Mouse (Mus musculus) liver, embryonic 16.5 days (tissue): Measurements from ENCODE around the gene Them7. TPM values are rescaled to one million over a fixed set of nuclear protein-coding genes. Genes with fewer than 3 reads are reported as not detected.

Source experiments
- ATAC-seq: fragments of 200-750 bp; cut with Nextera tagmentation; 2 replicates; pipeline ENCODE4 v1.8.0; 2017; ENCODE audit warnings: low read depth, mild to moderate bottlenecking, moderate number of reproducible peaks, moderate library complexity
- H3K27ac ChIP-seq: fragments of 300-500 bp; sonication (generic); 2 replicates; pipeline ENCODE4 v1.5.1; 2014; ENCODE audit warnings: mild to moderate bottlenecking, low read length
- H3K27me3 ChIP-seq: fragments of 300-500 bp; sonication (generic); 2 replicates; pipeline ENCODE4 v1.6.1; 2014; ENCODE audit warnings: low read depth, low read length, mixed read lengths; ENCODE audit not compliant: control insufficient read depth, insufficient read depth
- H3K36me3 ChIP-seq: fragments of 300-500 bp; sonication (generic); 2 replicates; pipeline ENCODE4 v1.6.1; 2014; ENCODE audit warnings: mild to moderate bottlenecking; ENCODE audit not compliant: control insufficient read depth, insufficient read depth
- H3K4me1 ChIP-seq: fragments of 300-500 bp; sonication (generic); 2 replicates; pipeline ENCODE4 v1.6.1; 2014; ENCODE audit warnings: low read depth, low read length, mixed read lengths; ENCODE audit not compliant: control insufficient read depth
- H3K4me2 ChIP-seq: fragments of 300-500 bp; sonication (generic); 2 replicates; pipeline ENCODE4 v1.6.1; 2014; ENCODE audit warnings: low read depth, low read length, mixed read lengths
- H3K4me3 ChIP-seq: fragments of 300-500 bp; sonication (generic); 2 replicates; pipeline ENCODE4 v1.5.1; 2014; ENCODE audit warnings: low read depth, mild to moderate bottlenecking, low read length
- H3K9ac ChIP-seq: fragments of 300-500 bp; sonication (generic); 2 replicates; pipeline ENCODE4 v1.6.1; 2014; ENCODE audit warnings: low read depth, low read length
- H3K9me3 ChIP-seq: fragments of 300-500 bp; sonication (generic); replicated peaks from 2 replicates; pipeline ENCODE4 v1.6.1; 2016; ENCODE audit warnings: low read length; ENCODE audit not compliant: control insufficient read depth
- WGBS: fragments of 180-500 bp; shearing (Covaris S2); extraction: QIAGEN DNeasy Blood & Tissue Kit; methylation state at CpG from one replicate; pipeline ENCODE4 v1.1.7; 2014; ENCODE audit not compliant: insufficient replicate concordance; 5-methylcytosine and 5-hydroxymethylcytosine counted together
- polyA plus RNA-seq: library from polyadenylated mRNA; unstranded; fragments of >200 nt; fragmentation: Nextera tagmentation; extraction: Ambion mirVana; gene quantifications from 2 replicates; pipeline ENCODE4 v1.2.1, GENCODE M21; 2015

Gene Them7
- polyA plus RNA-seq, 1 experiment from 2014 or later = 2.4 TPM

GRCm38 (mm10) chr2:105242940-105243339, 18.8 kb downstream of the Them7 start:
- Histone ChIP-seq H3K27ac (no peak overlapping the region), H3K27me3 (no peaks in the 10 kb centered on the region), H3K9ac (no peak overlapping the region), H3K36me3 (no peaks in the 10 kb centered on the region), H3K4me1 (no peaks in the 10 kb centered on the region), H3K4me2 (no peak overlapping the region), H3K9me3 (no peaks in the 10 kb centered on the region), H3K4me3 (no peak overlapping the region)
- ATAC-seq = no peak
- WGBS = 59% methylated on average over 7 of the region's 7 CpGs

GRCm38 (mm10) chr2:105244733-105245132, 20.6 kb downstream of the Them7 start:
- Histone ChIP-seq H3K9ac (no peak overlapping the region), H3K27ac (no peak overlapping the region), H3K27me3 (no peaks in the 10 kb centered on the region), H3K9me3 (no peaks in the 10 kb centered on the region), H3K4me1 (no peaks in the 10 kb centered on the region), H3K4me3 (no peak overlapping the region), H3K36me3 (no peaks in the 10 kb centered on the region), H3K4me2 (no peak overlapping the region)
- no peak for ATAC-seq
- 63% methylated on average over 13 of the region's 13 CpGs for WGBS

GRCm38 (mm10) chr2:105251978-105252377, 27.9 kb downstream of the Them7 start:
- Histone ChIP-seq H3K27me3 (no peaks in the 10 kb centered on the region), H3K36me3 (no peaks in the 10 kb centered on the region), H3K9me3 (no peaks in the 10 kb centered on the region), H3K9ac (no peak overlapping the region), H3K4me2 (no peak overlapping the region), H3K4me1 (no peaks in the 10 kb centered on the region), H3K27ac (no peak overlapping the region), H3K4me3 (no peak overlapping the region)
- WGBS = 34% methylated on average over 3 of the region's 3 CpGs
- ATAC-seq = no peak

DNA sequence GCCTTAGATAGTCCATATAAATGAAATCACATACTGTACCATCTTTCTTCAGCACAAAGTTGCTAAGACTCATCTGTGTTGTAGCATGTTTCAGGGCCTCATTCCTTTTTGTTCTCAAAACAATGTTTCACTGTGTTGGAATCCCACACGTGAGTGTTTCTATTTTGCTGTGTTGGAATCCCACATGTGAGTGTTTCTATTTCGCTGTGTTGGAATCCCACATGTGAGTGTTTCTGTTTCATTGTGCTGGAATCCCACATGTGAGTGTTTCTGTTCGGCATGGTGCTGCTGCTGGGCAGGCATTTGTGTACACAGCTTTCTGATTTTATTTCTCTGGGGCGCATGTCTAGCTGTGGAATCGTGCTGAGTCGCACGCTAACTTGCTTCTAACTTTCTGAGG, 28.7 kb downstream of the Them7 start:
- no peaks in the 10 kb centered on the region for H3K36me3 ChIP-seq
- 51% methylated on average over 7 of the region's 7 CpGs for WGBS
- no peak overlapping the region for H3K27ac ChIP-seq
- H3K4me3 ChIP-seq = no peak overlapping the region
- no peaks in the 10 kb centered on the region for H3K27me3 ChIP-seq
- H3K9me3 ChIP-seq = no peaks in the 10 kb centered on the region
- peak; percentile 51; the same call in 1 of the 2 replicates for ATAC-seq
- H3K4me1 ChIP-seq = no peaks in the 10 kb centered on the region
- no peak overlapping the region for H3K4me2 ChIP-seq
- no peak overlapping the region for H3K9ac ChIP-seq

DNA sequence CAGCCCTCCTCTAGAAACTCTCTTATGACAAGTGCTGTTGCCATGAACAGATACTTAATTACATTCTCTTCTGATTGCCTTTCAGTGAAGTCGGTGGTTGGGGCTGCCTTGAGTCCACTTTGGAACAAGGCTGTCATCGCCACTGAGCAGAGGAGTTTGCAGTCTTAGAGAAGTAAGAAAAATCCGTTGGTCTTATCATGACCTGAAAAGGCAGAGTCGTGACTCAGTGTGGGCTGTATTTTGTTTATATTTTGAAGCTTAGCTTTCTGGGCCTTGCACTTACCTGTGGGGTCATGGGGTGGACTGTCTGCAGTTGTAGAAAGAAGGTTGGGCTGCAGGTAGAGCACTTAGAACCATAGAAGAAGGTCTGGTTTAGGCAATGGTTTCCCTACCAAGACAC, 31.3 kb downstream of the Them7 start:
- WGBS = 38% methylated on average over 4 of the region's 4 CpGs
- H3K27me3 ChIP-seq = no peaks in the 10 kb centered on the region
- no peaks in the 10 kb centered on the region for H3K9me3 ChIP-seq
- no peaks in the 10 kb centered on the region for H3K4me1 ChIP-seq
- H3K36me3 ChIP-seq = no peaks in the 10 kb centered on the region
- H3K4me2 ChIP-seq = no peak overlapping the region
- no peak overlapping the region for H3K27ac ChIP-seq
- no peak overlapping the region for H3K9ac ChIP-seq
- H3K4me3 ChIP-seq = no peak overlapping the region
- ATAC-seq = no peak

- ATAC-seq = no peak
- Histone ChIP-seq H3K9me3 (no peaks in the 10 kb centered on the region), H3K36me3 (no peaks in the 10 kb centered on the region)
Measured at GRCm38 (mm10) chr2:105256427-105257071, 32.4 kb downstream of the Them7 start.

GRCm38 (mm10) chr2:105257376-105257775, 33.3 kb downstream of the Them7 start:
- H3K9me3 ChIP-seq = no peaks in the 10 kb centered on the region
- H3K27me3 ChIP-seq = no peaks in the 10 kb centered on the region
- 57% methylated on average over 2 of the region's 2 CpGs for WGBS
- no peak overlapping the region for H3K27ac ChIP-seq
- ATAC-seq = no peak
- no peak overlapping the region for H3K4me2 ChIP-seq
- no peak overlapping the region for H3K4me3 ChIP-seq
- H3K36me3 ChIP-seq = no peaks in the 10 kb centered on the region
- H3K9ac ChIP-seq = no peak overlapping the region
- no peaks in the 10 kb centered on the region for H3K4me1 ChIP-seq

More at GRCm38 (mm10) chr2:105256427-105257071, 32.4 kb downstream of the Them7 start:
- no peaks in the 10 kb centered on the region for H3K4me1 ChIP-seq
- no peak overlapping the region for H3K27ac ChIP-seq
- no peak overlapping the region for H3K9ac ChIP-seq
- H3K4me2 ChIP-seq = no peak overlapping the region
- 43% methylated on average over 2 of the region's 2 CpGs for WGBS
- H3K4me3 ChIP-seq = no peak overlapping the region
- H3K27me3 ChIP-seq = no peaks in the 10 kb centered on the region

DNA sequence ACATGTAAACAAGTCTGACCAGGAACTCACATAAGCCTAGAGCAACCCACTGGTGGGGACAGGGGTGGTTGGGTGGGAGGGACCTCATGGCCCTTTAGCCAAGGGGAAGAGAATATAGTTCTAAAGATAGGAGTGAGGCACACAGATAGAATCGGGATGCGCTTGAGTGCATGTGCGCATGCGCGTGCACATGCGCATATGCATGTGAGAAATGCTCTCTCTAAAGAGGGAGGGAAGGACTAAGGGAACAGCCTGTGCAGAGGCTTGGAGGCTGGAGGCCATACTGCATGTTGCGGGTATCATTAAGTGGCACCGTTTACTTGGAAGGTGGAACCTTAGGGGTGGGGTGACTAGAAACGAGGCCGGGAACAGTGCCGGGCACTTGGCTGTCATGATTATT, 37.2 kb downstream of the Them7 start:
- H3K4me3 ChIP-seq = no peak overlapping the region
- 84% methylated on average over 11 of the region's 11 CpGs for whole genome bisulfite sequencing
- no peak for ATAC-seq
- no peak overlapping the region for H3K4me2 ChIP-seq
- H3K27me3 ChIP-seq = no peaks in the 10 kb centered on the region
- H3K4me1 ChIP-seq = no peaks in the 10 kb centered on the region
- no peaks in the 10 kb centered on the region for H3K36me3 ChIP-seq
- H3K9me3 ChIP-seq = no peaks in the 10 kb centered on the region
- no peak overlapping the region for H3K9ac ChIP-seq
- no peak overlapping the region for H3K27ac ChIP-seq

DNA sequence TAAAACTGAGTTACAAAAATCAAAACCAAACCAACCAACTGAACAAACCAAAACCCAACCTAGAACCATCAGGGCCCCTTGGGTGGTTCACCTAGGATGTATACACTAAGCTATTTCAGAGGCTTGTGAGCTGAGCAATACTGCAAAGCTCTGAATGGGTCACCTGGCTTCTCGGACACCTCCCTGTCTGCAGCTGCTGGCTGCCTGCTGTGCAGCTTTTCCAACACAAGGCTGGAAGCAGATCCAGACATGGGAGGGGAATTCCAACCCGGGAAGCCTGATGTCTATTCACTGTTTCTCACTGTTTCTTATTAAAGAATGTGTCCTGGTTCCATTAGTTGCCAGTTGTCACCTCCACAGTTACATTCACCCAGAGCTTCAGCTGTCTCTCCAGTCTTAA, 39.1 kb downstream of the Them7 start:
- H3K4me2 ChIP-seq = no peak overlapping the region
- 29% methylated on average over 2 of the region's 2 CpGs for WGBS
- no peaks in the 10 kb centered on the region for H3K4me1 ChIP-seq
- no peak overlapping the region for H3K9ac ChIP-seq
- no peak for ATAC-seq
- H3K9me3 ChIP-seq = no peaks in the 10 kb centered on the region
- H3K36me3 ChIP-seq = no peaks in the 10 kb centered on the region
- H3K27ac ChIP-seq = no peak overlapping the region
- no peak overlapping the region for H3K4me3 ChIP-seq
- no peaks in the 10 kb centered on the region for H3K27me3 ChIP-seq
